Mouse (Mus musculus) kidney, adult 2 months (tissue): ENCODE data around the gene Cdt1.

ENCODE experiments used
- CTCF ChIP-seq: fragments of 200-500 bp; conservative IDR thresholded peaks from 2 replicates; pipeline ENCODE4 v1.5.1; 2011; ENCODE audit warnings: low read depth, mild to moderate bottlenecking, control low read depth, low read length, moderate library complexity, mixed read lengths; ENCODE audit not compliant: insufficient read depth, insufficient read length
- POLR2A ChIP-seq: fragments of 200-500 bp; IDR thresholded peaks from one replicate; pipeline ENCODE4 v1.6.1; 2011; ENCODE audit warnings: low read depth, low read length, control low read depth

- TF ChIP-seq CTCF = no peak
- no peak for TF ChIP-seq POLR2A
Observed at GRCm38 (mm10) chr8:122547815-122548214, 20.0 kb upstream of the Cdt1 start.
